Mouse (Mus musculus) bone marrow macrophage, adult 2 months (primary cell): ENCODE results near the gene Csf1.

ENCODE experiments used
- CTCF ChIP-seq: IDR thresholded peaks from 2 replicates; pipeline ENCODE4 v1.5.1; 2012; ENCODE audit warnings: low read depth, mild to moderate bottlenecking, low read length, moderate library complexity
- POLR2A ChIP-seq: IDR thresholded peaks from 2 replicates; pipeline ENCODE4 v1.6.1; 2012; ENCODE audit warnings: mild to moderate bottlenecking, low read depth, low read length, borderline replicate concordance

- TF ChIP-seq CTCF = no peak
- TF ChIP-seq POLR2A = no peak
Observed at GRCm38 (mm10) chr3:107761446-107761845, 1.2 kb upstream of the Csf1 start.
